Mouse (Mus musculus) spleen, adult 2 months (tissue): Measurements from ENCODE around the gene Defb25. TPM values are rescaled to one million over a fixed set of nuclear protein-coding genes. Genes with fewer than 3 reads are reported as not detected.

Experiments
- DNase-seq, 2 experiments: peaks; one replicate each; pipeline versions ENCODE4 v3.0.0 to v3.0.0-alpha.2; 2012 to 2021; ENCODE audit warnings: low spot score in 2 of 2, low read depth in 1 of 2
- H3K27ac ChIP-seq: fragments of 200-500 bp; 2 replicates; pipeline ENCODE4 v1.5.1; 2012; ENCODE audit warnings: low read length, inconsistent platforms; ENCODE audit not compliant: insufficient read depth
- H3K27me3 ChIP-seq: fragments of 200-500 bp; 2 replicates; pipeline ENCODE4 v1.6.1; 2012; ENCODE audit warnings: mild to moderate bottlenecking, moderate library complexity, low read length, inconsistent platforms; ENCODE audit not compliant: control insufficient read depth, insufficient read depth
- H3K36me3 ChIP-seq: fragments of 200-500 bp; 2 replicates; pipeline ENCODE4 v1.6.1; 2012; ENCODE audit warnings: mild to moderate bottlenecking, low read length, inconsistent platforms; ENCODE audit not compliant: control insufficient read depth, insufficient read depth
- H3K4me1 ChIP-seq: fragments of 200-500 bp; 2 replicates; pipeline ENCODE4 v1.6.1; 2011; ENCODE audit warnings: inconsistent platforms; ENCODE audit not compliant: control insufficient read depth, insufficient read depth, insufficient read length
- H3K4me3 ChIP-seq: fragments of 200-500 bp; 2 replicates; pipeline ENCODE4 v1.5.1; 2011; ENCODE audit warnings: mild to moderate bottlenecking, inconsistent platforms; ENCODE audit not compliant: insufficient read depth, insufficient read length; ENCODE audit errors: extremely low read depth
- CTCF ChIP-seq: fragments of 200-500 bp; IDR thresholded peaks from 2 replicates; pipeline ENCODE4 v1.5.1; 2011; ENCODE audit warnings: mild to moderate bottlenecking, inconsistent platforms; ENCODE audit not compliant: insufficient read depth, insufficient read length, insufficient replicate concordance; ENCODE audit errors: extremely low read depth
- POLR2A ChIP-seq: fragments of 200-500 bp; IDR thresholded peaks from 2 replicates; pipeline ENCODE4 v1.6.1; 2011; ENCODE audit warnings: low read depth, low read length, inconsistent platforms
- WGBS: fragments of 180-500 bp; shearing (Covaris S2); methylation state at CpG from one replicate; pipeline ENCODE4 v1.1.7; 2018; 5-methylcytosine and 5-hydroxymethylcytosine counted together
- polyA plus RNA-seq: library from polyadenylated mRNA; depleted of rRNA; stranded (reverse); fragments of >200 nt; gene quantifications from 2 replicates; pipeline ENCODE4 v1.2.3, GENCODE M21; 2012

The Defb25 gene
- polyA plus RNA-seq, 1 experiment: 0.65 TPM

DNA sequence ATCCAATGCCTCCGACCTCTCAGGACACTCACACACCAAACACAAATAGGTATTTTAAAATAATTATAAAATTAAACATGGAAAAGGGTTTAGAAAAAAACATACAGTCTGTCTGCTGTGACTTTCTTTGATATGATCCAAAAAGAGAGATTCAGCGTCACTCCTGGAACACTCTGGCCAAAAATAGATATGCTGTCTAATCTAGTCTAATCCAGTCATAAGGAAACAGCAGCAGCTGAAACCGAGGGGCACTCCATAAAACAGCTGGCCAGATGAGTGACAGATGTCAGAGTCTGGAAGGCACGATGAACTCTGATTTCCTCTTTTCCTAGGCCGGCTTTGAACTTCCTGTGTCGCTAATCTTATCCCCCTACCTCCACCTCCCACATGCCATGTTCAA is 6.4 kb downstream of the Defb25 start:
- H3K4me1 ChIP-seq: no peaks in the 10 kb centered on the region; the same call in 1 of the 2 replicates
- no peak overlapping the region for H3K4me3 ChIP-seq
- H3K27me3 ChIP-seq: no peaks in the 10 kb centered on the region
- no peak for TF ChIP-seq CTCF
- no peak for TF ChIP-seq POLR2A
- no peak for DNase-seq
- no peaks in the 10 kb centered on the region for H3K36me3 ChIP-seq
- no peak overlapping the region for H3K27ac ChIP-seq
- 41% methylated on average over 6 of the region's 6 CpGs for WGBS

DNA sequence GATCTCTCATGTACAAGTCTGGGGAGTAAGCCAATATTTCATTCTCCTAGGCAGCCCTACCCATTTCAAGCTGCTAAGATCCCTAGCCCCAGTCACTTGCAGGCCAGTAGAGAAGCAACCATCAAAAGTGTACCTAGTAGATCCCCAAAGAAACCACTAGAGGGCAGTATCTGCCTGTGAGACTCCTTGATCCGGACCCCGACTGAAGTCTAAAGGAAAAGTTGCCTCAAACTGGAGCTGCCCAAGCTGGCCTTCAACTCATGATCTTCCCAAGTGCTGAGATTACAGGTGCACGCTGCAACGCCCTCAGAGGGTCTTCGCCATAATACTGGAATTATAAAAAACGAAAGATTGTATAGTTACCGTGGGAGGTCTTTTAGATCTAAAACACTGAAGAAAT is 7.3 kb downstream of the Defb25 start:
- Histone ChIP-seq H3K27ac (no peak overlapping the region), H3K36me3 (no peaks in the 10 kb centered on the region), H3K27me3 (no peaks in the 10 kb centered on the region), H3K4me1 (no peaks in the 10 kb centered on the region; the same call in 1 of the 2 replicates), H3K4me3 (no peak overlapping the region)
- TF ChIP-seq CTCF: peak; percentile 47; the same call in 1 of the 2 replicates
- TF ChIP-seq POLR2A: no peak
- DNase-seq: peak in 1 of 2 experiments; percentile 15
- WGBS: 23% methylated on average over 7 of the region's 7 CpGs

DNA sequence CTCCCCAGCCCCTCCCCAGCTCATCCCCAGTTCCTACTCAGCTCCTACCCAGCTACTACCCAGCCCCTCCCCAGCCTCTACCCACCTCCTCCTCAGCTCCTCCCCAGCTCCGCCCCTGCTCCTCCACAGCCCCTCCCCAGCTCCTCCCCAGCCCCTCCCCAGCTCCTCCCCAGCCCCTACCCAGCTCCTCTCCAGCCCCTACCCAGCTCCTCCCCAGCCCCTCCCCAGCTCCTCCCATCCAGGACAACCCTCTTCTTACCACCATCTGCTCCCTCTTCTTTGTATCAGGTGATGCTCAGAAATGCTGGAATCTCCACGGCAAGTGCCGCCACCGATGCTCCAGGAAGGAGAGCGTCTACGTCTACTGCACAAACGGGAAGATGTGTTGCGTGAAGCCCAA is 10.7 kb downstream of the Defb25 start:
- Histone ChIP-seq H3K27me3 (no peaks in the 10 kb centered on the region), H3K4me1 (no peaks in the 10 kb centered on the region), H3K27ac (no peak overlapping the region), H3K36me3 (no peaks in the 10 kb centered on the region), H3K4me3 (no peak overlapping the region)
- 77% methylated on average over 8 of the region's 8 CpGs for WGBS
- no peak for DNase-seq
- no peak for TF ChIP-seq POLR2A
- TF ChIP-seq CTCF: no peak

DNA sequence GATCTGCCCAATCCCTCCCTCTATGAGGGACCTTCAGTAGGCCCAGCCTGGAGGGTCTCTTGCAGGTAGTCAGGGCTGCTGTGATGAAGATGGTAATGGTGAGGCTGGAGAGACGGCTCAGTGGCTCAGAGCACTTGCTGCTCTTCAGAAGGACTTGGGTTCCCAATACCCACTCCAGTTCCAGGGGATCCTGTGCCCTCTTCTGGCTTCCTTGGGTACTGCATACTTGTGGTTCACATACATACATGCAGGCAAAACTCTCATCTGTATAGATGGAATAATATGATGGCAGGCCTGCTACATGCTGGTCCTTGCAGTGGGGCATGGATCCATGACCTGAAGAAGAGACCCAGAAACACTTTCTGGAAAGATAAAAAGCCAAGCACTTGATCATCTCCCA is 14.1 kb downstream of the Defb25 start:
- no peak for TF ChIP-seq POLR2A
- no peak for TF ChIP-seq CTCF
- no peaks in the 10 kb centered on the region for H3K27me3 ChIP-seq
- H3K4me1 ChIP-seq: no peaks in the 10 kb centered on the region
- H3K27ac ChIP-seq: no peak overlapping the region
- H3K36me3 ChIP-seq: no peaks in the 10 kb centered on the region
- no peak for DNase-seq
- H3K4me3 ChIP-seq: no peak overlapping the region
- WGBS: 84% methylated on average over 1 of the region's 1 CpGs

DNA sequence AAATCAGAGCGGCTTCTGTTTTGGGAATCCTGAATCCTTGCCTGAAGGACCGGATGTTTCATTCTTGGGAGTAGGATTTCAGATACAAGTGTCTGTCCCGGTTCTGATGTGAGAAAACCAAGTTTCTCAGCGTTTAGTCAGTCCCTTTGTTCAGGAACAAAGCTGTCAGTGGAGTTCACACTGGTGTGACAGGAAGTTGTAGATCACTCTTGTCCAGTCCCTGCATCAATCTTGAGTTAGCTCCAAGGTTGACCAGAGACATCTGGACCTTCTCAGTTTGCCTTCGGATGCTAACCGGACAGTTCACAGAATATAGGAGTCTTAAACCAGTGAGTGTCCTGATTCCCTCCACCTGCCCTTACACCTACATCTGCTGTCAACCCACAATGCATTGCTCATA is 15.1 kb downstream of the Defb25 start:
- WGBS: 57% methylated on average over 6 of the region's 6 CpGs
- no peaks in the 10 kb centered on the region for H3K4me1 ChIP-seq
- DNase-seq: no peak

DNA sequence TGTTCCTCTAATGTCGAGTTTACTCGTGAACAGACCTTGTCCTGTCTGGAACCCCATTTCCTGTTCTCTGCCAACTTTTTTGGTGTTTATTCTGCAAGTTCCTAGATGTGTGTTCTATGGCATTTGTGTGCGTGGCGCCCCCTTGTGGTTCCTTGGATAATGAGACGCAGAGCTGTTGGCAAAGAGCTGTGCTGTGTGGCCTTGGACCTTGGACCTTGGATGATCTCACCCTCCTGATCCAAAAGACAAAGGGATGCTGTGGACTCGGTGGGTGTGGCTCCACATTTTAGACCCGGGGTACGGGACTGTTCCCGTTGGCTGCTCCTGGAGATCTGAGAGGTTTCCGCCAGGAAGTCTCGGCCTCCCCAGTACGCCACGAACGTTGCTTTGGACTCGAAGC is 18.8 kb downstream of the Defb25 start, which contains the start of gene Defb36:
Defb36 (plus strand) TSS at position 271 of the 400 bp plus-strand sequence.
- TF ChIP-seq CTCF: no peak
- TF ChIP-seq POLR2A: no peak
- no peaks in the 10 kb centered on the region for H3K4me1 ChIP-seq
- WGBS: 74% methylated on average over 15 of the region's 15 CpGs
- no peak within 1 kb of the TSS for H3K4me3 ChIP-seq
- DNase-seq: no peak
- no peak within 1 kb of the TSS for H3K27ac ChIP-seq
- H3K36me3 ChIP-seq: no peaks in the 10 kb centered on the region
- H3K27me3 ChIP-seq: no peaks in the 10 kb centered on the region

More for the DNA sequence above, 15.1 kb downstream of the Defb25 start:
- Histone ChIP-seq H3K4me3 (no peak overlapping the region), H3K36me3 (no peaks in the 10 kb centered on the region), H3K27ac (no peak overlapping the region), H3K27me3 (no peaks in the 10 kb centered on the region)
- no peak for TF ChIP-seq POLR2A
- no peak for TF ChIP-seq CTCF

DNA sequence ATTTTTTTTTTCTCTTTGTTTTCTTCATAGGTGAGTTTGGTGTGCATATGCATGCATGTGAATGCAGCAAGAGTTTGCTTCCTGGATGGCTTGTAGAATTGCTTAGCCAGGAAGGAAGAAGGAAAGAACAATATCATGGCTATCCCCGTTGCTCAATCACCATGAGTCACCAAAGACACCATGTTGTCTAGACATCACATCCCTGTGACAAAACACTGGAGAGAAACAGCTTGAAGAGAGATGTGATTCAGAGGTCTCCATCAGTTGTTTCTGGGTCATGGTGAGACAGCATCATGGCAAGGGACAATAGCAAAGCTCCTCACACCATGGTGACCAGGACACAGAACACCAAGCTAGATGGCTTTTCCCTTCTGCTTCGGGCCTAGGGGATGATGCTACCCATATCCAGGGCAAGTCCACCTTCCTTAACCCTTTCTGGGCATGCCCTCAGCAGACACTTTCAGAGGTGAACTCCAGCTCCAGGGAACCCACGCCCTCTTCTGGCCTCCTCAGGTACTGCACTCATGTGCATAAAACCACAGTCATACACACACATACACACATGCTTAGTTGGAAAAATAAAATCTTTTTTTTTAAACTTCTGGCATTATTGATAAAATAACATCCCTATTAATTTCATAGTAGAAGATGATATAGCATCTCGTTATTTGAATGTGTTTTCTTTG is 21.4 kb downstream of the Defb25 start:
- TF ChIP-seq CTCF: no peak
- WGBS: 62% methylated on average over 4 of the region's 4 CpGs

More for the DNA sequence above, 21.4 kb downstream of the Defb25 start:
- H3K36me3 ChIP-seq: no peaks in the 10 kb centered on the region
- no peak for DNase-seq
- H3K4me3 ChIP-seq: no peak overlapping the region
- no peaks in the 10 kb centered on the region for H3K4me1 ChIP-seq
- no peak overlapping the region for H3K27ac ChIP-seq
- no peaks in the 10 kb centered on the region for H3K27me3 ChIP-seq
